In the genomic region with DNA sequence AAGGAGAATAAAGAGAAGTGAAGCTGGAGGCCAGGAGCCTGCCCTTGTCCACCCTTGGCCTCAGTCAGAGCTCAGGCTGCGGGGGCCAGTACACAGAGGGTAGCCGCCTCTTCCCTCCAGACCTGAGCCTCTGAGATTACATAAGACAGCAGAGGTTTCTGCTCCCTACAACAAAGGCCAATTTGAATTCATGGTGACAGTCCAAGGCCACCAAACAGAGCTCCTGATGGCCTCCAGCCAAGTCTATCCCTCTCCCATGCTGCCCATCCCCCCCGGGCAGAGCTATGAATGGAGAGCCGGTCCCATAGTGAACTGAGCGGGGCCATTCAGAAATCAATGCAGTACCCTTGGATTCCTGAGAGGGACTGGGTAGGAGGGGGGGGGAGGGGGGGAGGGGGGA, we compare ENCODE assay signal across 11 mouse cellular contexts. TPM values are rescaled to one million over a fixed set of nuclear protein-coding genes. Genes with fewer than 3 reads are reported as not detected.
DNase-seq lines count a peak whose midpoint lies in the region; ATAC-seq lines count a peak whose summit lies in the region.
"Had no signal": no experiment of that assay in that cellular context is flagged by ENCODE, and none has a peak within 500 bp of the region (broad histone marks: within the 10 kb centered on the region; RNA-seq: fewer than 3 reads in every experiment).

No protein-coding gene starts in this region.

- H3K36me3 ChIP-seq in neural tube, embryonic 12.5 days, result no peaks in the 10 kb centered on the region
- peaks cover 2% of the 10 kb centered on the region; the same call in 1 of the 2 replicates for H3K36me3 ChIP-seq in intestine, embryonic 15.5 days
- H3K36me3 ChIP-seq: limb, embryonic 15.5 days had no signal

- WGBS in neural tube, embryonic 12.5 days, result 59% methylated on average over 5 of the region's 5 CpGs
- WGBS in intestine, embryonic 15.5 days, result 66% methylated on average over 5 of the region's 5 CpGs

- H3K4me2 ChIP-seq in neural tube, embryonic 12.5 days (replicated peaks), result no peak overlapping the region
- H3K4me2 ChIP-seq in intestine, embryonic 15.5 days (replicated peaks), result no peak overlapping the region
- H3K4me2 ChIP-seq: limb, embryonic 15.5 days had no signal

- H3K27me3 ChIP-seq in neural tube, embryonic 12.5 days (replicated peaks), result no peaks in the 10 kb centered on the region
- no peaks in the 10 kb centered on the region for H3K27me3 ChIP-seq in intestine, embryonic 15.5 days (replicated peaks)
- H3K27me3 ChIP-seq: limb, embryonic 15.5 days had no signal

- no peak overlapping the region for H3K9ac ChIP-seq in neural tube, embryonic 12.5 days
- no peak overlapping the region for H3K9ac ChIP-seq in intestine, embryonic 15.5 days
- H3K9ac ChIP-seq: limb, embryonic 15.5 days had no signal

- H3K9me3 ChIP-seq in neural tube, embryonic 12.5 days, result no peaks in the 10 kb centered on the region
- no peaks in the 10 kb centered on the region for H3K9me3 ChIP-seq in intestine, embryonic 15.5 days
- H3K9me3 ChIP-seq: limb, embryonic 15.5 days had no signal

- ATAC-seq in neural tube, embryonic 12.5 days (ENCODE audit: low FRiP score, low read depth), result peak; percentile 80
- peak; percentile 41; the same call in 1 of the 2 replicates for ATAC-seq in intestine, embryonic 15.5 days
- ATAC-seq in megakaryocyte-erythroid progenitor cell, adult 5-6 weeks (replicated peaks; ENCODE audit: low FRiP score, low TSS enrichment, poor library complexity, severe bottlenecking), result no peak

- peak; percentile 71 for DNase-seq in cerebellum, postnatal 10 days
- DNase-seq in cerebellum, postnatal 36 days, result no peak
- no peak for DNase-seq in neural tube, embryonic 10.5 days (ENCODE audit: extremely low spot score, low spot score)
- peak; percentile 26 for DNase-seq in retina, embryonic 14.5 days (ENCODE audit: low spot score)
- DNase-seq in kidney, adult 18-20 months, result no peak
- DNase-seq: cerebellum, adult 8-10 months had no signal

- peaks cover 9% of the 10 kb centered on the region for H3K4me1 ChIP-seq in neural tube, embryonic 12.5 days
- H3K4me1 ChIP-seq in intestine, embryonic 15.5 days (replicated peaks), result no peaks in the 10 kb centered on the region
- H3K4me1 ChIP-seq: limb, embryonic 15.5 days had no signal

- no peak overlapping the region for H3K27ac ChIP-seq in neural tube, embryonic 12.5 days
- no peak overlapping the region for H3K27ac ChIP-seq in intestine, embryonic 15.5 days
- H3K27ac ChIP-seq: kidney, postnatal 0 days; limb, embryonic 15.5 days had no signal

- H3K4me3 ChIP-seq in neural tube, embryonic 12.5 days, result no peak overlapping the region
- no peak overlapping the region for H3K4me3 ChIP-seq in intestine, embryonic 15.5 days (replicated peaks)
- H3K4me3 ChIP-seq: limb, embryonic 15.5 days had no signal

RNA-seq across cellular contexts. Expression of gene Olfr412, which starts 31.6 kb away (rescaled TPM):
- polyA plus RNA-seq in neural tube, embryonic 12.5 days (2016; fragmentation: Nextera tagmentation; extraction: Ambion mirVana), result not detected in 2 replicates
- not detected in 2 replicates for polyA plus RNA-seq in intestine, embryonic 15.5 days (2015; fragmentation: Nextera tagmentation; extraction: Ambion mirVana)
- not detected in 2 replicates for total RNA-seq in megakaryocyte-erythroid progenitor cell, adult 5-6 weeks (2014; fragmentation: Nextera tagmentation)
- not detected in 2 replicates for total RNA-seq in megakaryocyte-erythroid progenitor cell, adult 5-6 weeks (2017)
- polyA plus RNA-seq: kidney, postnatal 0 days; limb, embryonic 15.5 days had no signal

RNA-seq across cellular contexts. Expression of gene Olfr411, which starts 41.0 kb away (rescaled TPM):
- not detected in 2 replicates for polyA plus RNA-seq in neural tube, embryonic 12.5 days (2016; fragmentation: Nextera tagmentation; extraction: Ambion mirVana)
- not detected in 2 replicates for polyA plus RNA-seq in intestine, embryonic 15.5 days (2015; fragmentation: Nextera tagmentation; extraction: Ambion mirVana)
- total RNA-seq in megakaryocyte-erythroid progenitor cell, adult 5-6 weeks (2014; fragmentation: Nextera tagmentation), result not detected in 2 replicates
- total RNA-seq in megakaryocyte-erythroid progenitor cell, adult 5-6 weeks (2017), result not detected in 2 replicates
- polyA plus RNA-seq: kidney, postnatal 0 days; limb, embryonic 15.5 days had no signal

RNA-seq across cellular contexts. Expression of gene Olfr410, which starts 55.7 kb away (rescaled TPM):
- not detected in 2 replicates for polyA plus RNA-seq in neural tube, embryonic 12.5 days (2016; fragmentation: Nextera tagmentation; extraction: Ambion mirVana)
- not detected in 2 replicates for polyA plus RNA-seq in intestine, embryonic 15.5 days (2015; fragmentation: Nextera tagmentation; extraction: Ambion mirVana)
- not detected in 2 replicates for total RNA-seq in megakaryocyte-erythroid progenitor cell, adult 5-6 weeks (2014; fragmentation: Nextera tagmentation)
- total RNA-seq in megakaryocyte-erythroid progenitor cell, adult 5-6 weeks (2017), result not detected in 2 replicates
- polyA plus RNA-seq: kidney, postnatal 0 days; limb, embryonic 15.5 days had no signal

Comparison
In these comparisons a context has a peak if more than half of its experiments do, and no peak if none do; other contexts are left out.
1. DNase-seq: peak in cerebellum, postnatal 10 days (2 of 2) and retina, embryonic 14.5 days (single experiment); none in cerebellum, postnatal 36 days (0 of 2), neural tube, embryonic 10.5 days (single experiment) and kidney, adult 18-20 months (single experiment).